Mouse (Mus musculus) lung, embryonic 16.5 days (tissue): ENCODE measurements around the gene Myh9. TPM values are rescaled to one million over a fixed set of nuclear protein-coding genes. Genes with fewer than 3 reads are reported as not detected.
"Not testable (repeated sequence)": the region's sequence is repeated elsewhere in the genome, so short reads cannot be mapped to it uniquely, and the experiment has no call there.

ENCODE experiments used
- ATAC-seq: fragments of 200-750 bp; cut with Nextera tagmentation; 2 replicates; pipeline ENCODE4 v1.8.0; 2017; ENCODE audit warnings: low read depth, mild to moderate bottlenecking, moderate library complexity
- H3K27ac ChIP-seq: fragments of 300-500 bp; sonication (generic); 2 replicates; pipeline ENCODE4 v1.5.1; 2014; ENCODE audit warnings: mild to moderate bottlenecking, control low read depth, low read length
- H3K27me3 ChIP-seq: fragments of 300-500 bp; sonication (generic); 2 replicates; pipeline ENCODE4 v1.6.1; 2014; ENCODE audit warnings: low read depth, low read length, mixed read lengths; ENCODE audit not compliant: control insufficient read depth, insufficient read depth
- H3K36me3 ChIP-seq: fragments of 300-500 bp; sonication (generic); 2 replicates; pipeline ENCODE4 v1.6.1; 2014; ENCODE audit warnings: low read length; ENCODE audit not compliant: control insufficient read depth, insufficient read depth
- H3K4me1 ChIP-seq: fragments of 300-500 bp; sonication (generic); replicated peaks from 2 replicates; pipeline ENCODE4 v1.6.1; 2014; ENCODE audit warnings: low read length, mixed read lengths; ENCODE audit not compliant: control insufficient read depth, insufficient read depth
- H3K4me2 ChIP-seq: fragments of 300-500 bp; sonication (generic); 2 replicates; pipeline ENCODE4 v1.6.1; 2014; ENCODE audit warnings: low read depth, low read length, control low read depth
- H3K4me3 ChIP-seq: fragments of 300-500 bp; sonication (generic); 2 replicates; pipeline ENCODE4 v1.5.1; 2014; ENCODE audit warnings: mild to moderate bottlenecking, low read length, control low read depth
- H3K9ac ChIP-seq: fragments of 300-500 bp; sonication (generic); 2 replicates; pipeline ENCODE4 v1.6.1; 2014; ENCODE audit warnings: low read length, control low read depth
- H3K9me3 ChIP-seq: fragments of 300-500 bp; sonication (generic); 2 replicates; pipeline ENCODE4 v1.6.1; 2016; ENCODE audit warnings: low read length; ENCODE audit not compliant: control insufficient read depth
- WGBS: fragments of 180-500 bp; shearing (Covaris S2); extraction: QIAGEN DNeasy Blood & Tissue Kit; methylation state at CpG from one replicate; pipeline ENCODE4 v1.1.7; 2014; 5-methylcytosine and 5-hydroxymethylcytosine counted together
- polyA plus RNA-seq: library from polyadenylated mRNA; unstranded; fragments of >200 nt; fragmentation: Nextera tagmentation; extraction: Ambion mirVana; gene quantifications from 2 replicates; pipeline ENCODE4 v1.2.1, GENCODE M21; 2015

Gene Myh9
- polyA plus RNA-seq, 1 experiment from 2014 or later, result 77.6 TPM

- no peak for ATAC-seq
- Histone ChIP-seq H3K4me1 (peaks cover 6% of the 10 kb centered on the region; the same call in 1 of the 2 replicates), H3K36me3 (no peaks in the 10 kb centered on the region), H3K4me3 (no peak overlapping the region), H3K9me3 (no peaks in the 10 kb centered on the region), H3K9ac (no peak overlapping the region), H3K27me3 (no peaks in the 10 kb centered on the region), H3K27ac (no peak overlapping the region), H3K4me2 (no peak overlapping the region)
- WGBS, result 40% methylated on average over 4 of the region's 4 CpGs
These were observed 32.3 kb upstream of the Myh9 start for GRCm38 (mm10) chr15:77874310-77874709.

DNA sequence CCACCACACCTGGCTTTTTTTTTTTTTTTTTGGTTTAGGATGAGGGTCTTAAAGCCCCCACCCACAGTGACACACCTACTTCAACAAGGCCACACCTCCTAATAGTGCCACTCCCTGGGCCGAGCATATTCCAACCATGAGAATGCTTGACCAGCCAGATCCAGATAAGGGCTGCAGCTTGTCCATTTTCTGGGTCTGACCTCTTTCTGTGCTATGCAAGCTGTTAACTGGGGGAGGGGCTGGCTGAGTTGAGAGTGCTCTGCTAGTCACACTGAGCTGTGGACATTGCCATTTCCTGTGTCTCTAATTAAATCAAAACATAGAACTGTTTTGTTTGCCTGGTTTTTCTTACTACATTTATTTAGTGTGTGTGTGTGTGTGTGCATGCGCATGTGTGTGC lies 31.6 kb upstream of the Myh9 start:
- no peak overlapping the region for H3K4me3 ChIP-seq
- 47% methylated on average over 2 of the region's 2 CpGs for WGBS
- H3K27ac ChIP-seq, result no peak overlapping the region
- H3K27me3 ChIP-seq, result no peaks in the 10 kb centered on the region
- no peak for ATAC-seq
- no peak overlapping the region for H3K4me2 ChIP-seq
- H3K9me3 ChIP-seq, result no peaks in the 10 kb centered on the region
- H3K4me1 ChIP-seq, result peaks cover 6% of the 10 kb centered on the region; the same call in 1 of the 2 replicates
- H3K9ac ChIP-seq, result no peak overlapping the region
- no peaks in the 10 kb centered on the region for H3K36me3 ChIP-seq

DNA sequence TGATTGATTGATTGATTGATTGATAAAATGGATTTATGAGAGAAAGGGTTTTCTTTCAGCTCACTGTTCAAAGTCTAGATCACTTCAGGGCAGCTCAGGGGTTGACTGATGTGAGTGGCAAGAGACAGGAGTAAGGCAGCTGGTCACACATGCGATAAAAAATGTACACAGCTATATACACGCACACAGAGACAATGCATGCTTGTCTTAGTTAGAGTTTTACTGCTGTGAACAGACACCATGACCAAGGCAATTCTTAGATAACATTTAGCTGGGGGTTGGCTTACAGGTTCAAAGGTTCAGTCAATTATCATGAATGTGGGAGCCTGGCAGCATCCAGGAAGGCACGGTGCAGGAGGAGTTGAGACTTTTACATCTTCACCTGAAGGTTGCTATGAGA lies 31.0 kb upstream of the Myh9 start:
- H3K36me3 ChIP-seq, result no peaks in the 10 kb centered on the region
- H3K27ac ChIP-seq, result no peak overlapping the region
- no peaks in the 10 kb centered on the region for H3K27me3 ChIP-seq
- no peak for ATAC-seq
- peaks cover 6% of the 10 kb centered on the region; the same call in 1 of the 2 replicates for H3K4me1 ChIP-seq
- 73% methylated on average over 3 of the region's 3 CpGs for WGBS
- no peak overlapping the region for H3K4me2 ChIP-seq
- H3K9me3 ChIP-seq, result no peaks in the 10 kb centered on the region
- no peak overlapping the region for H3K4me3 ChIP-seq
- no peak overlapping the region for H3K9ac ChIP-seq

GRCm38 (mm10) chr15:77868340-77868739 lies 26.4 kb upstream of the Myh9 start:
- 93% methylated on average over 5 of the region's 5 CpGs for WGBS

GRCm38 (mm10) chr15:77867231-77867968 lies 25.4 kb upstream of the Myh9 start:
- not testable (repeated sequence) for H3K4me2 ChIP-seq, H3K4me3 ChIP-seq, H3K9ac ChIP-seq, H3K27ac ChIP-seq, H3K4me1 ChIP-seq, H3K9me3 ChIP-seq, ATAC-seq, H3K36me3 ChIP-seq, H3K27me3 ChIP-seq
- WGBS, result 91% methylated on average over 7 of the region's 10 CpGs

More at GRCm38 (mm10) chr15:77868340-77868739, 26.4 kb upstream of the Myh9 start:
- no peak overlapping the region for H3K27ac ChIP-seq
- no peak for ATAC-seq
- no peaks in the 10 kb centered on the region for H3K9me3 ChIP-seq
- H3K27me3 ChIP-seq, result no peaks in the 10 kb centered on the region
- no peak overlapping the region for H3K9ac ChIP-seq
- peaks cover 5% of the 10 kb centered on the region; the same call in 1 of the 2 replicates for H3K4me1 ChIP-seq
- no peaks in the 10 kb centered on the region for H3K36me3 ChIP-seq
- no peak overlapping the region for H3K4me2 ChIP-seq
- no peak overlapping the region for H3K4me3 ChIP-seq

GRCm38 (mm10) chr15:77866583-77867220 lies 24.7 kb upstream of the Myh9 start:
- H3K9me3 ChIP-seq, result no peaks in the 10 kb centered on the region
- H3K4me1 ChIP-seq, result peaks cover 5% of the 10 kb centered on the region; the same call in 1 of the 2 replicates
- H3K27ac ChIP-seq, result no peak overlapping the region; the same call in 1 of the 2 replicates
- no peaks in the 10 kb centered on the region for H3K36me3 ChIP-seq
- peak; percentile 51; the same call in 1 of the 2 replicates for ATAC-seq
- H3K27me3 ChIP-seq, result no peaks in the 10 kb centered on the region
- H3K4me2 ChIP-seq, result no peak overlapping the region
- 36% methylated on average over 11 of the region's 11 CpGs for WGBS
- no peak overlapping the region for H3K4me3 ChIP-seq
- H3K9ac ChIP-seq, result peak overlapping the region; percentile 18; the same call in 1 of the 2 replicates

DNA sequence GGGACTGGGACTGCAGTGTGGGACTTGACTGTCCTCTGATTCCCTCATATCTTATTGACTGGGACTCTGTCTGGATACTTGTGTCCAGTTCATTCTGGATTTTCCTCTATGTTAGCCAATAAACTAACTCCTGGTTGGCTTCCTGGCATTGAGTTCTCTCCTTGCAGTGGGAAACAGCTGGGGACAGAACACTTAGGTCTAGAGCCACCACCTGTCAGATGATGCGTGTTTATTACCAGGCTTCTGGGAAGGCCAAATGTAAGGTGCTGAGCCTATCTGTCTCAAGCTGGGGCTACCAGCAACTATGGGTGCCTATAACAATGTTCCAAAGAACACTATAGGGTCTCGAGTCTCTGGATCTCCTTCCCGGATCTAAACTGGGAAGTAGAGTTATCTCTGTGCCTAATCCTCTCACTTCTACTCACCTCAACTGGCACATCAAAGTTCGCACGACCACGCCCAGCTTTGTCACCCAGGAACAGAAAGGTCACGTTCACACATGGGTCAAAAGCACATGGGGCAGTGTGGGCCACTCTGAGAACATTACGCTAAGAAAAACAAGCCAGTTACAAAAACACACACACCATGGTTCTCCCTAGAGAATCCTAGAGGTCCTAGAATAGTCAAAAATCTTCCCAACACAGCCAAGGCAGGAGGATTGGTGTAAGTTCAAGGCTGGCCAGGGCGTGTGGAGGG lies 22.2 kb upstream of the Myh9 start:
- Histone ChIP-seq H3K9me3 (no peaks in the 10 kb centered on the region), H3K4me1 (peaks cover 5% of the 10 kb centered on the region; the same call in 1 of the 2 replicates), H3K4me3 (no peak overlapping the region), H3K4me2 (no peak overlapping the region), H3K9ac (no peak overlapping the region), H3K36me3 (no peaks in the 10 kb centered on the region), H3K27ac (no peak overlapping the region), H3K27me3 (no peaks in the 10 kb centered on the region)
- no peak for ATAC-seq
- 78% methylated on average over 9 of the region's 9 CpGs for WGBS

GRCm38 (mm10) chr15:77862991-77863972 lies 21.3 kb upstream of the Myh9 start:
- Histone ChIP-seq H3K27ac (no peak overlapping the region), H3K27me3 (no peaks in the 10 kb centered on the region), H3K4me3 (no peak overlapping the region), H3K9me3 (no peaks in the 10 kb centered on the region), H3K9ac (no peak overlapping the region), H3K4me1 (peaks cover 6% of the 10 kb centered on the region; the same call in 1 of the 2 replicates), H3K4me2 (no peak overlapping the region), H3K36me3 (no peaks in the 10 kb centered on the region)
- no peak for ATAC-seq
- WGBS, result 80% methylated on average over 22 of the region's 22 CpGs
